Mouse (Mus musculus) kidney, postnatal 4 days (tissue): ENCODE data around the gene Maml3.

Source experiments
- DNase-seq, 2 experiments: peaks; one replicate each; pipeline ENCODE4 v3.0.0; 2021; ENCODE audit warnings: mixed read lengths in 2 of 2

Maml3 gene

DNA sequence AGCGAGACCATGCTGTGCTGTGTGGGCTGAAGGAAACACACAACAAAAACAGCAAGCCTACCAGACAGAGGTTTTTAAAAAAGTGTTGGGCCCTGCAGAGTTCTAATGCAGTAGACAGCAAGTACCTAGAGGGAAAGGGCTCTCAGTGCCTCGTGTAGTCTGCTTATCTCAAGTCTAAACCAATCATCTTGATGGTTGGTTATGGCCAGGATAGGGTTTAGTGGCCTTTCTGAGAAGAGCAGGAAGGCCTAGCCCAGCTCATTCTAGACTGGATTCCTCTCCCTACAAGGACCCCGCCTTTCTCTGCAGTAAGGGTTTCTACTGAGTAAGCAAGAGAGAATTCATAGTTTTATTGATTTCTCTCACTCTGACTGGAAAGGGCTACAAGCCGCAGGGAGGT lies 61.0 kb downstream of the Maml3 start:
- DNase-seq, result no peak

DNA sequence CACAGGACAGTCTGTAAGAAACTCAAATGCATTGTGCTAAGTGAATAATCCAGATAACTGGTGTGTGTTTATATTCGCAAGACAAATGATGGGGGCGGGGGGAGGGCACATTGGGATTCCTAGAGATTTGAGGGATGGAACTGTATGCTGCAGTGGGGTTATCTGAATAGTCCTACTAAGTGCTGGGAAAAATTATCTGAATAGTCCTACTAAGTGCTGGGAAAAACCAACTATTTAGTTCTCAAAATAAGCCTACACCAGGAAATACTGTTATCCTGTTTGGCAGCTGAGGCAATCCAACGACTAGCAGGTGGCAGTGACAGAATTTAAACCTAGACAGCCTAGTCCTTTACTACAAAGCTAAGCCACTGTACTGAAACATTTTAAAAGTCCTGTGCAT lies 62.2 kb downstream of the Maml3 start:
- no peak for DNase-seq

- no peak for DNase-seq
These were observed 64.9 kb downstream of the Maml3 start for GRCm38 (mm10) chr3:52039958-52040357.

- DNase-seq, result peak; percentile 35 to 60
These were observed 67.6 kb downstream of the Maml3 start for GRCm38 (mm10) chr3:52037260-52037659.

- peak; percentile 69 to 76 for DNase-seq
These were observed 69.5 kb downstream of the Maml3 start for GRCm38 (mm10) chr3:52035404-52035803.

- DNase-seq, result peak; percentile 78 to 86
These were observed 70.9 kb downstream of the Maml3 start for GRCm38 (mm10) chr3:52033857-52034588.

DNA sequence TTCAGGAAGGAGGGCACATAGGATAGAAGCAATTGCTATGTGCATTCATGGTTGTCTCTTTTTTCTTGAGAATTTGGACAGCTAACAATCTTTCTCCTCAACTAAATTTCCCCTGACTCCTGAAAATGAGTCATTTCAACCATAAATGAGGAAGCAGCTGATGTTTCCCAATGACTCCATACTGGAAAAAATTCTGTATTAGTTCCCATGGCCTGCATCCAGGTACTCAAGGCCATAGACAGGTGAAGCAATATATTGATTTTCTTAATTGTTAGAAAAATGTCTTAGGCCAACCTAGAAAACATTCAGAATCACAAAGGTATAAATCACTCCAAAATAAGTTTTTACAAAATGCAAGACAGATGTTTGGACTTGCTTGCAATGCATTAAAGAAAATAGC lies 73.5 kb downstream of the Maml3 start:
- DNase-seq, result no peak

GRCm38 (mm10) chr3:52030114-52030513 lies 74.8 kb downstream of the Maml3 start:
- no peak for DNase-seq

- DNase-seq, result peak; percentile 43 to 62
These were observed 75.2 kb downstream of the Maml3 start for GRCm38 (mm10) chr3:52029661-52030081.

DNA sequence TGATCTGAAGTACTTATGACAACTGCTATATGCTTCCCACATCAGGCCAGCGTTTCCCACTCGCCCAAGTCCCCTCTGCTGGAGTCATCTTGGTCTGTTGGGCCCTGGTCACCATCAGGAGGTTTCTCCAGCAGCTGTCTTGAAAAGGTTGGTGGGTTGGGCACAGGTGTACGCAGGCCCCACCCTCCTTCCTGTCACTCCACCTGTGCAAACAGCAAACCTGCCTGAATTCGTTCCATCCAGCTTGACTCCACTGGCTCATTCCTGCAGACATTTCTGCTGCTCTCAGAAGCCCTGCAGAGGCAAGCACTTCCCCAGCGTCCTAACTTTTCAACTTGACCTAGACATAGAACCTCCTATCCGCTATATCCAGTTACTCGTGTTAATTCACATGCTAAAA lies 76.9 kb downstream of the Maml3 start:
- no peak for DNase-seq

- DNase-seq, result no peak
These were observed 82.4 kb downstream of the Maml3 start for GRCm38 (mm10) chr3:52022486-52022885.

GRCm38 (mm10) chr3:52018103-52018439 lies 86.8 kb downstream of the Maml3 start:
- DNase-seq, result no peak

- DNase-seq, result no peak
These were observed 87.3 kb downstream of the Maml3 start for GRCm38 (mm10) chr3:52017439-52018102.

GRCm38 (mm10) chr3:52016178-52016577 lies 88.7 kb downstream of the Maml3 start:
- no peak for DNase-seq

DNA sequence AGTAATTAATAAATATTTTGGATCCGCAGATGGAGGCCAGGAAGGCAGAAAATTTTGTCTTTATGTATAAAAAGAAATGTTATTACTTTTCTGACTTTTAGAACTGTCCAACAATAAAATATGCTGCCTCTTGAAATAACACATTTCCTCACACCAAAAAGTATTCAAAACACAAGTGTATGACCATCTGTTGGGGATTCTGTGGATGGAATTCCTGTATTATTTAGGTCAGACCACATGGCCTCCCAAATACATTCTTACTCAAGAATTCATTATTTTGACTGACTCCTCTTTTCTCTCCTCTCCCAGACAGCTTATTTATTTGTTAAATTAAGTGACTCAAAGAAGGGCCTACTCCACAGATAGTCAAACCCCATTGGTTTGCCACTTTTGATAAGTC lies 89.3 kb downstream of the Maml3 start:
- no peak for DNase-seq

DNA sequence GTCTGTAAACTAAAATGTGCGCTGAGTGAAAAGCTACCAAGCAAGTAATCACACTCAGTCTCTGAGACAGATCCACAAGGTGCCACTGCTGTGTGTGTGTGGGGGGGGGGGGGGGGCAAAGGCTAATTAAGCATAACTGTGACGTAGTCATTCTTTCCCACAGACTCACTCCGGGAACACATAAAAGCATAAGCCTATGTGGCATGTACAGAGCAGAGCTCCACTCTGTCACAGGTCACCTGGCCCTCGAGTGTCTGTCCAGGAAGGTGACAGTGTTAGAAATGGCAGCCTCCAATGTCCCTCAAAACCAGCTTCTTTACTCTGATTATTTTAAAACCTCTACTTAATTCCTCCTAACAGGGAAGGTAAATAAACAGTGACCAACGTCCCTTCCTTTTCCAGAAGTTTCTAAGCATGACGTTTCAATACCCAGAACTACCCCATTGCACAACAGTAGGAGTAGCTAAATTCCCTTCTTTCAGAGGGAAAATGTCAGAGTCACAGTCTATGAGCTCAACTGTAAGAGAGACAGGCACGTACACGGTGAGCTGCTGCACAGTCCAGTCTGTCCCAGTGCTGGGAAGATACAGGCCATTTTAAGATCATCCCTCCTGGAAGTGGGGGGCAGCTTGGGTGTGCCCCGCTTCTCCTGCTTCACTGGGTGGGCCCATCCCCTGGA lies 93.7 kb downstream of the Maml3 start:
- no peak for DNase-seq

GRCm38 (mm10) chr3:52009321-52009720 lies 95.6 kb downstream of the Maml3 start:
- DNase-seq, result peak; percentile 49 to 66

DNA sequence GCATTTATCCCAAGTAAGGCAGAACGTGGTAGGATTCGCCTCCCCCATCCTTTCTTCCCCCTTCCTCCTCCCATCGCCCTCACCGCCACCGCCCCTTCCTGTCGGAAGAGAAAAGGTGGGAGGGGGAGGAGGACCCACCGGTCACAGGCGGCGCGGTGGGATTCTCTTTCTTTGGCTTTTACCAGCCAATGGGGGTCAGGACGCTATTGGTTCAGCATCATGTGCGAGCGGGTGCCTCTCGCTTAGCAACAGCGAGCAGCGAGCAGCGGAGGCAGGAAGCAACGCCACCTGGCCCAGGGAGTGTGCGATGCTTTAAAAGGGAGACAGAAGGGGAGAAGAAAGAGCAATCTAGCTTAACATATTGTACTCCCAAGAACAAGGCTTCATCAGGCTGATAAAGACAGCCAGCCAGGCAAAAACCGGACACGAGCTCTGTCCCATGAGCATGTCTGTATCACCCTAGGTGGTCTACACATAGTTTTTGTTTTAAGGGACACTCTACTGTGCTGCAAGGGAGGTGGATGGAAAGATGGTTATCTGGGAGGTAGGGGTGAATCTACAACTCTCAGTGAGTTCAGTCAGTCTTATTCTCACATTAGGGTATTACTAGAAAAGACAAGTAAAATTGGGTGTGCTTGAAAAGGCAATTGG lies 97.1 kb downstream of the Maml3 start:
- DNase-seq, result peak; percentile 68 to 77

- no peak for DNase-seq
These were observed 98.0 kb downstream of the Maml3 start for GRCm38 (mm10) chr3:52006721-52007330.

- DNase-seq, result no peak
These were observed 101.2 kb downstream of the Maml3 start for GRCm38 (mm10) chr3:52003663-52004062.

DNA sequence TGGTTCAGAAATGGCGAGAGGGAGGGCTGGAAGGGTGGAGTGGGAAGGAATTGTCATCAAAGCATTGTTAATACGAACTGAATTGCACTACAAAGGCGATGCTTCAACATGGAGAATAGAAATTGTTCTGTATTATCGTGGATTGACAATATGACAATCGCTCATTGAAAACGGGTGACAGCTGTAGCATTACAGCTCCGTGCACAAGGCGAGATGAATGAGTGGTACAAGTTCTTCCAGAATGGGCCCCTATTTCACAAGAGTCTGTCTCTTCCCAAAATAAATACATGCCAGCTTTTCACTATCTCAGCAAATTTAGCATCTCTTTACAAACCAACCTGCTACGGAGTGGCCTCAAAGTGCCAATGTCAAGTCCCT lies 103.4 kb downstream of the Maml3 start:
- no peak for DNase-seq

GRCm38 (mm10) chr3:52000871-52001517 lies 103.9 kb downstream of the Maml3 start:
- DNase-seq, result no peak
